Mouse (Mus musculus) ovary, postnatal 36 days (tissue): ENCODE measurements around the gene Ankrd66.
"Not testable (repeated sequence)": the region's sequence is repeated elsewhere in the genome, so short reads cannot be mapped to it uniquely, and the experiment has no call there.

Experiments
- DNase-seq: peaks from one replicate; pipeline ENCODE4 v3.0.0; 2022; ENCODE audit warnings: low spot score, mixed read lengths

The Ankrd66 gene

DNA sequence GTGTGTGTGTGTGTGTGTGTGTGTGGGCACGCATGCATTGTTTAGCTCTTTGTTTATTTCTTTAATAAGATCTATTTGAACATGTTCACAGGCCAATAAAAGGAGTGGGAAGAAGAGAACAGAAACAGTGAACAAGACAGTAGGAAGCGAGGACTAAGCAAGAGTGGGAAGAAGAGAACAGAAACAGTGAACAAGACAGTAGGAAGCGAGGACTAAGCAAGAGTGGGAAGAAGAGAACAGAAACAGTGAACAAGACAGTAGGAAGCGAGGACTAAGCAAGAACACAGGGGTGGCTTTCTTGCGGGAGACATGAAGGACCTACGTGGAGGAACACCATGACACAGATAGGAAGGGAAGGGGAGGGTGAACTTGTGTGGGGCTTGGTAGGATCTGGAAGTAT, 6.6 kb downstream of the Ankrd66 start:
- DNase-seq: not testable (repeated sequence)

GRCm38 (mm10) chr17:43534362-43535222, 8.8 kb downstream of the Ankrd66 start:
- DNase-seq: peak; percentile 50

DNA sequence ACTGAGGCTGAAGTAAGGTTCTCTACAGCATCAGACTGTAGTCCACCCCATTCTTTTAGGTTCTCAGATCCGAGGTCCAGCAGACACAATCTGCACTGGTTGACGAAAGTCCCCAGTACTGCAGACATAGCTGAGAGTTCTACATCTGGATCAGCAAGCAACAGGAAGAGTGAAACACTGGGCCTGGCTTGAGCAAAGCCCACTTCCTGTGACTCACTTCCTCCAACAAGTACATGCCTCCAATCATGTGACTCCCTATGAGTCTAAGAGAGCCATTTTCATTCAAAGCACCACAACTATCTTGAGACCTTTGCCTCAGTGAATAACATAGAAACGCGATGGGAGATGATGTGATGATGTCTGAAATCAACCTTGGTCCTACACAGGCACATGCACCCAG, 12.2 kb downstream of the Ankrd66 start:
- DNase-seq: no peak

DNA sequence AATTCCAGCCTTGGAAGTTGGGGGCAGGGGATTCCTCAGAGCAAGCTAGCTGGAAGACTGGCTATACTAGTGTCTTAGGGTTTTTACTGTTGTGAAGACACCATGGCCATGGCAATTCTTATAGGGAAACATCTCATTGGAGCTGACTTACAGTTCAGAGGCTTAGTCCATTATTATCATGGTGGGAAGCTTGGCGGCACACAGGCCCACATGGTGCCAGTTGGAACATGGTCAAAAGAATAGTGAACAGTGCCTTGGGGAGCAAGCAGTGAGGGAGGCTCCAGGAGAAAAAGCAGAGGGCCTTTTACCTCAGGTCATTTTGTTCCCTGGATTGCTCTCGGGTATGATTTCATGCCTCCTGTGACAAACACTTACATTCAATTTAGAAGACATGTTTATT, 12.9 kb downstream of the Ankrd66 start:
- no peak for DNase-seq

DNA sequence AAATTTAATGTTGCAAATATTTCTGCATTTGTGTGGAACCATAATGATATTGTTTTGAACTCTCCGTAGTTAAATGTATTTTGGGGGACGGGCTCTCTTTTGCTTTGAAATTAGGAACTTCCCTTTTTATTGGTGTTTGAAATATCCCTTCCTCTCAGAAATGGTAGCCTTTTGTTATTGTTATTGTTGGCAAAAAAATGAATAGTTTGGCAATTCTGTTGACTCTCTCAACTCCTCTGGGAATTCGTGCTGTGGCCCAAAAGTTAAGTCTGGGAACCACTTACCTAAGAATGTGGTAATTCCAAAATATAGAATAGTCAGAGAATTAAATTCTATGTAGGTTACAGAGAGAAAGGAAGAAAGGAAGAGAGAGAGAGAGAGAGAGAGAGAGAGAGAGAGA, 23.3 kb downstream of the Ankrd66 start:
- no peak for DNase-seq

DNA sequence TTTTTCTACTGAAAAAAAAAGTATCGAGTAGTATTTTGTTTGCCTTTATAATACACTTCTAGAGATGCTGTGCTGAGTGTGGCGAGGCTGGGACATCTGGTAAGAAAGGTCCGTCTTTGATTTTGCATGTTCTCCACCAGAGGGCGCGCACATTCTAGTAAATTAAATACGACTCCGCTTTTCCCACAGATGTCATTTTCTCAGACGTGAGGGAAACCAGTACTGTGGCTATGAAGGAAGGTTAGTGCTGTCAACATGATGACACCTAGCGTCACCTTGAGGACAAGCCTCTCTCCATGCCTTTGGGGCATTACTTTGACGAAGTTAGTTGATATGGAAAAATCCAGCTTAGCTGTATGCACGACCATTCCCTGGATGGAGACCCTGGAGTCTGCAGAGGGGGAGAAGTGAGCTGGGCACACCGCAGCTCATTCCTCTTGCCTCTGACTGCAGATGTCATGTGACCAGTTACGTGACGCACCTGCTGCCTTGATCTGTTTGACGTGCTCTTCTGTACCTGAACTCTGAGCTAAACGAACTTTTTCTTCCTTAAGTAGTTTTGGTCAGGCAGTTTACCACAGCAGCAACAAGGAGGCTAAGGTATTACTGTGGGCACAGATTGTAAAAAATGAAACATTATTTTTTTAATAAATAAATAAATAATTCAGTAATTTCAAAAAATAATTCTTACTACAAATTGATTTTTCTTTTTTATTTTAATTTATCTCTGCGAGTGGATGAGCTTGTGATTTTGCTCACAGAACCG, 24.6 kb downstream of the Ankrd66 start:
- peak; percentile 49 for DNase-seq

DNA sequence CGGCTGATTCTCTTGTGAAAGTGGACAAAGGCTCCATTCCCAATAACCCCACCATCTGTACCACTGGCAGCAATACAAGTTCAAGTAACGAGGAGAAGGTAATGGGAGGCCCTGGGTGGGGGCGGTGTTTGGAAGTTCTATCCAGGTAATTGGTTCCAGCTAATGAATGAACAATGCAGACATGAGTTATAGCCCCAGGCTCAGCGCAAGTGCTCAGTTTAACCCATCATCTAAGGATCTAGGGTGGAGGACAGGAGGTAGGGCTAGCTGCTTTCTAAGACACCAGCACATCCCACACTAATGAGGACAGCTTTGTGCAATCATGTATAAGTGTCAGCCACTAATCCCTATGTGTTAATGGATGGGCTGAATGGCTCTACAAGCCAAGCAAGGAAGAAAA, 32.7 kb downstream of the Ankrd66 start:
- DNase-seq: no peak

- DNase-seq: no peak
Observed at GRCm38 (mm10) chr17:43504594-43504934, 38.9 kb downstream of the Ankrd66 start.

GRCm38 (mm10) chr17:43503861-43504593, 39.4 kb downstream of the Ankrd66 start:
- DNase-seq: no peak

GRCm38 (mm10) chr17:43502592-43502991, 40.8 kb downstream of the Ankrd66 start, which contains the start of gene Mep1a:
Mep1a (minus strand) TSS chr17:43502812.
- DNase-seq: no peak

DNA sequence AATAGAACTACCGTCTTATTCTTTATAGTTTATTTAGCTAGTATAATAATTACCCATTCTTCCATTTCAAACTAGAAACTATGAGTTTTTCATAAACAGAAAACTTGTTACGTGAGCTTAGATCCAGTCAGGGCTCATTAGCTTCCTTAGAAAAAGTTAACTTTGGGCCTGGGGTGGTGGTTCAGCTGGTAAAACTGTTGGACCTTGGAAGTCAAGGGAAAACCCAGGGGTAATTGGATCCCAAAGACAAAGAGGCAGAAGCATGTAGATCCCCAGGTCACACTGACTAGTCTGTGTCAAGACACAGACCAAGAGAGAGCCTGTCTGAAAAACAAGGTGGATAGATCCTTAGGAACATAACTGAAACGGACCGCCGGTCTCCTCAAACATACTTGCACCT, 41.8 kb downstream of the Ankrd66 start:
- DNase-seq: no peak

DNA sequence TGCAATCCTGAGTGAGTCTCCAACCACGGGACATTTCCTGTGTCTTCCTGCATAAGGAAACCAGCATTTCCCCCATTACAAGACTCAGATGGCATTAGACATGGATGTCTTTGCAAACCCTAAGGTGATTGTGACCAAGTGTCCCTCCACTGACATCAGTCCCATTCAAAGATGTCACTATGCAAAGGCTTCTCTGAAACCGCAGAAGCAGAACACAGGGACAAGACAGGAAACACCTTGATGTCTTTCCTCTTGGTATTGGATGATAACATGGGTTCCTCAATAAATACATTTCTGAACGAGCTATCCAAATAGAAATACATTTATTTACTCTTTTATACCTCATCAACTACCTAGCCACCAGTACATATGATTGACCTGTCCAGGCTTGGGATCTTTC, 42.2 kb downstream of the Ankrd66 start:
- no peak for DNase-seq

DNA sequence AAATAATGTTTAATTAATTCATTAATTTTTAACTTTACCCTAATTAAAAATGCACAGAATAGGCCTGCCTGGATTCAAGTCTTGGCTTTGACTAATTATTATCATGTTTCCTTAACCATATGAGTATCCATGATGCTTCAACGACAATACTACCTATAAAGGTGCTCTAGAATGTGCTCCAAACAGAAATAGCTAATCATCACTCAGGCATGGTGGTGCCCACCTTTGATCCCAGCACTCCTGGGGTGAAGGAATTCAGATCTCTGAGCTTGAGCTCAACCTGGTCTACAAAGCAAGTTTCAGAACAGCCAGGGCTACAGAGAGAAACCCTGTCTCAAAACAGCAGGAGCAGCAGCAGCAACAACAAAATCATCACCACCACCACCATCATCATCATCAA, 42.9 kb downstream of the Ankrd66 start:
- DNase-seq: no peak

DNA sequence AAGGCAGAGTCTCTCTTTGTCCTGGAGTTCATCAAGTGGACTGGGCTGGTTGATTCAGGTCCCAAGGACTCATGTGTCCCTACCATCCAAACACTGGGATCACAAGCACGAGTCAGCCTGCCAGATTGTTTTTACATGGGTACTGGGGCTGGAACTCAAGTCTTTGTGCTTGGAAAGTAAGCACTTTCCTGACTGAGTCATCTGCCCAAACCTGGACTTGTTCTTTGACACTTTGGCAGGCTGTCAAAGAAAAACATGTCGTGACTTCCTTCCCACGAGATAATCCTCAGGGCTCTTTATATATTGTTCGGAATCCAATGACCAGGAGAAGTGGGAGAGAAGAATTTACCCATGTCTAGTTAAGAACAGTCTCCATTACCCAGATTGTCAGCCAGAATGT, 45.9 kb downstream of the Ankrd66 start:
- DNase-seq: no peak

DNA sequence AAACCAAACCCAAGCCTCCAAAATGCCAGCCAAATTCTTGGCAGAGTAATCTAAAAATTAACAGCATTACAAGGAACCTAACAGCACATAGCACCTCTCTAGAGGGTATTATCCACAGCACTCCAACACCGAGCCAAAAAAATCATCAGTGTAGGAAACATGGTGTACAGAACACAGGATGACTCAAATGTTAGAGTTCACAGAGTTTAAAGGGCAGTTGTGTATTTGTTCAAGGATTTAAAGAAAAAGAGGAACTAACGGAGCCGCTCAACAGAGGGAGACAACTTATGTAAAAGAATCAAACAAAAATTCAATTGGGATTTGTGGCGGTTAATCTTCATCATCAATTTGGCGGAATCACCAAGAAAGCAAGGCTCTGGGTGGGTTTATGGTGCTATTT, 47.9 kb downstream of the Ankrd66 start:
- no peak for DNase-seq

- DNase-seq: not testable (repeated sequence)
Observed at GRCm38 (mm10) chr17:43490371-43490770, 53.1 kb downstream of the Ankrd66 start.

DNA sequence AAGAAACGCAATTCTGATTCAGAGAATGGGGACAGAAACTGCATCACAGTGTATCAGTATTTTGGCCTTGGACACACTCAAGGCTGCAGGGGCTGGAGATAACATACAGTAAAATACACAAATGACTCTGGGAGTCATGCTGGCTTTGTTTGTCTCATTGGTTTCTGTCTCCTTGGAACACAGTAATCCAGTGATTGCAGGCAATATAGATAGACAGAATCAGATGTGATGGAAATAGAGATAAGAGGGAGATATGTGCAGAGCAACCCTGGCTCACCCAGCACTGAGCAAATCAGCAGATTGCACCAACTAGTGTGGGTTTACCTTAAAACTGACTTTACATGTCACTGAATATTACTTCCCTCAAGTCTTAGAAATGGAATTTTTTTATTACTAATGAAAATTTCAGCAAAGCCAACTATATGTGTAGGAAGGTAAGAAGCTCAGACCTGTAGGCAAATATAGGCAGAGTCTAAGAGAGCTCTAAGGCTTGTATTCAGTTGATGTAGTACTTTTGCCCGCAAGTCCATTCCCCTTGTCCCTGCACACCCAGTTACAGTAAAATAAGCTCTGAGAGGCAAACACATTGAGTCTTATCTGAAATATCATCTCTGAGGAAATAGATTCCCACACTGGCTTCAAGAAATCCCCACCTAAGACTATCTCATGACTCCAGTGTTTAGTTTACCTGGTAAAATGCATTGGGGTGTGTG, 54.8 kb downstream of the Ankrd66 start:
- DNase-seq: no peak

DNA sequence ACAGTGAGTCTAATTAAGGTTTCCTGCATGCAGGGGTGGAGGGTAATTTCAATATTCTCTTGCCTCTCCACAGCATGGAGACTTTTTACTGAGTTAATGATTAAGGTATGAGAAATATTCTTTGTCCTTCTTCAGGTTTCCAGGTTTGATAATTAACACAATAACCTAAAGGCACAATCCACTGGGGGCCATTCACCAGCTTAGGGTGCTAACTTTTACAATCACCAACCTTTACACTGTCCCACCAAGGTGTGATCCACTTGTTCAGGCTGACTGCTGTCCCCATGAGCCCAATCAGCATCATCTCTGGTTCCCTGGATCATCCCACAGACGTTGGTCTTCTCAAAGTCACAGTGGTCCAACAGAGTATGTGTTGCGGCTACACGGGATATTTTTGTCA, 57.5 kb downstream of the Ankrd66 start:
- no peak for DNase-seq
